Mouse (Mus musculus): ENCODE results near the gene Olfml3. TPM values are rescaled to one million over a fixed set of nuclear protein-coding genes. Genes with fewer than 3 reads are reported as not detected.
A peak's percentile ranks its signal among the peaks of the same experiment; 100 is the strongest.

Gene Olfml3
- polyA plus RNA-seq, 1 experiment from 2014 or later: 36.9 TPM

DNA sequence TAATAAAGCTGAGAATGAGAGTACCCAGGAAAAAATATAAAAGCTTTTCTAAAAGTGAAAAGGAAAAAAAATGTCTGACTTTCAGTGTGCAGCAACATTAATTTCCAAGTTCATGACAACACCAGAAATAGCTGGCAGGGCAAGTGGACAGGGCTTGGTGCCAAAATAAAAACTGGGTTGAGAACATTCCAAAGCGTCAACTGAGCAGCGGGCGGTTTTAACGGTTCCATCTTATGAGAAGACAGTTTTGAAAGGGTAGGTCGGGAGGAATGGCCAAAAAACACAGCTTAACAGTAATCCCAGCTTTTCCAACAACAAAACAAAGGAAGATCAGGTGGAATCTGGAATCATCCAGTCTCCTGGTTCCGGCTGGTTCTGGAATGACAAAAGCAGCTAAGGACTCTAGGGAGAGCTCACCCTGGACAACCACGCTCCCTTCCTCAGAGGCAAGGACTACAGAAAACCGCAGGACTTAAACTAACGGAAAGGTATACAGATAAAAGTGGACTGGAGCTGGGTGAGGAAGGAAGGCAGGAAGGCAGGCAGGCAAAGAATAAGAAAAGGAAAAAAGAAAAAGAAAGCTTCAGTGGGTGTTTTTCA lies 33.8 kb upstream of the Olfml3 start:
- no peak overlapping the region for H3K4me3 ChIP-seq
- WGBS: 83% methylated on average over 9 of the region's 9 CpGs
- no peaks in the 10 kb centered on the region for H3K9me3 ChIP-seq
- no peaks in the 10 kb centered on the region for H3K4me1 ChIP-seq
- no peaks in the 10 kb centered on the region for H3K27me3 ChIP-seq
- no peak overlapping the region for H3K4me2 ChIP-seq (replicated peaks)
- H3K27ac ChIP-seq: no peak overlapping the region
- peaks cover 5% of the 10 kb centered on the region for H3K36me3 ChIP-seq
- H3K9ac ChIP-seq: no peak overlapping the region
- no peak for ATAC-seq (ENCODE audit: insufficient number of reproducible peaks, insufficient read depth, low FRiP score, low TSS enrichment)

DNA sequence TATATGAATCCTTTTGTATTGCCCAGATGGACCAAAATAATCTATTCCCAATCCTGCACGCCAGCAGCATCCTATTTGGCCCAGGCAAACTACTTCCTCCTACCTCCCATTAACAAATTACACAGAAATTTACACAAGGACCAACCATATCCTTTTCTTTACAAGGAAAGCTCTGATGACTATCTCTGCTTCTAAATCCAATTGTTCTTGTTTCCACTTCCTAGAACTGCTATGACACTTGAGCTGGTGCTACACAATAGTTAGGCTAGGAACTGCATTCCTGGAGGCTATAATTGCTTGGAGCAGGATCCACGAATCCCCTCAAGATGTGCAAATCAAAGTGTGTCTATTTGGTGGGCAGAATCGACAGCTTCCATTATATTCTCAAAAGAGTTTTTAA lies 29.0 kb upstream of the Olfml3 start:
- no peak overlapping the region for H3K4me3 ChIP-seq
- H3K36me3 ChIP-seq: peaks cover 27% of the 10 kb centered on the region
- no peak for ATAC-seq (ENCODE audit: insufficient number of reproducible peaks, insufficient read depth, low FRiP score, low TSS enrichment)
- H3K9ac ChIP-seq: no peak overlapping the region
- H3K27ac ChIP-seq: no peak overlapping the region
- 66% methylated on average over 3 of the region's 3 CpGs for WGBS
- H3K4me1 ChIP-seq: no peaks in the 10 kb centered on the region
- no peak overlapping the region for H3K4me2 ChIP-seq (replicated peaks)
- no peaks in the 10 kb centered on the region for H3K27me3 ChIP-seq
- no peaks in the 10 kb centered on the region for H3K9me3 ChIP-seq

DNA sequence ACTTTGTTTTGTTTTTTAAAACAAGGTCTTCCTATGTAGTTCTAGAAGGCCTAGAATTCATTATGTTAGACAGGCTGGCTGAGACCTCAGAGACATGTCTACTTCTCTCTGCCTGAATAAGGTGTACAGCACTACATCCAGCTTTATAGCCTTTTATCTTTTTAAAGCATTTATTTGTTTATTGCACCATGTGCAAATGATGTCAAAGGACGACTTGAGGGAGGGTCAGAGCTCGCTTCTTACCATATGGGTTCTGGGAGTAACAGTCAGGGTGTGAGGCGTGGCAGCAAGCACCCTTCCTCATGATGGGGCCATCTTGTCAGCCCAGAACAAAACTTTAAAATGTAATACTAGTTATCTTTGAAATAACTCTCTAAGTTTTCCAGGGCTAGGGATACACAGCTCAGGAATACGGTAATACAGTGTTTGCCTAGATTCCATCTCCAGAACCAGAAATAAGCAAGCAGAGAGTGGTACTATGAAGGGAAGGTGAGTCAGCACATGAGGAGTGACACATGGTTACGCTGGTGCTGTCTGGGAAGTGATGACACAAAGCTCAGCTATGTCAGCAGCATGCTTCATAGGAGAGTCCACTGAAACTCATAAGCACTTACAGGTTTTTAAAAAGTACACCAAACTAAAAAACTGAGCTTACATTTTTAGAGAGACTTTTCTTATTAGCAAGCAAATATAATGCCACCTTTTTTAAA lies 21.6 kb upstream of the Olfml3 start:
- no peak overlapping the region for H3K4me2 ChIP-seq (replicated peaks)
- no peaks in the 10 kb centered on the region for H3K4me1 ChIP-seq
- no peak overlapping the region for H3K9ac ChIP-seq
- no peak overlapping the region for H3K27ac ChIP-seq
- WGBS: 88% methylated on average over 5 of the region's 5 CpGs
- H3K9me3 ChIP-seq: no peaks in the 10 kb centered on the region
- no peak overlapping the region for H3K4me3 ChIP-seq
- peaks cover 60% of the 10 kb centered on the region for H3K36me3 ChIP-seq
- ATAC-seq (ENCODE audit: insufficient number of reproducible peaks, insufficient read depth, low FRiP score, low TSS enrichment): no peak
- H3K27me3 ChIP-seq: no peaks in the 10 kb centered on the region

DNA sequence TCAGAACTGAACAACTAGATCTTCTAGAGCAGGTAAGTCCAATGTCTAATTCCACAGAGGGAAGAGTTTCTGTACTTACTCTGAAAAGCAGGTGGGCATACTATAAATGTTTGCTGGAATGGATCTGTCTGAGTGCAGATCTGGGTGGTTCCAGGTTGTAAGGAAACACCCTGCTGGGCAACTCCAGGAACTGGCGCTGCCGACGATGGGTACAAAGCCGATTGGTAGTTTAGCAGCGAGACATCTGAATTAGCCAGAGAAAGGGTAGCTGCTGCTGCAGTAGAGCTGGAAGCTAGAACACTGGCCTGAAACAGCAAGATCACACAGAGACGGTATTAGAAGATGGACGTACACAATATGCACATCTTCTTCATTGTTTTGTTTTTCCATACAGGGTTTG lies 20.7 kb upstream of the Olfml3 start:
- no peaks in the 10 kb centered on the region for H3K9me3 ChIP-seq
- H3K4me2 ChIP-seq (replicated peaks): no peak overlapping the region
- ATAC-seq (ENCODE audit: insufficient number of reproducible peaks, insufficient read depth, low FRiP score, low TSS enrichment): no peak
- no peaks in the 10 kb centered on the region for H3K4me1 ChIP-seq
- no peaks in the 10 kb centered on the region for H3K27me3 ChIP-seq
- H3K4me3 ChIP-seq: no peak overlapping the region
- WGBS: 86% methylated on average over 7 of the region's 7 CpGs
- peaks cover 57% of the 10 kb centered on the region for H3K36me3 ChIP-seq
- no peak overlapping the region for H3K27ac ChIP-seq
- H3K9ac ChIP-seq: no peak overlapping the region

DNA sequence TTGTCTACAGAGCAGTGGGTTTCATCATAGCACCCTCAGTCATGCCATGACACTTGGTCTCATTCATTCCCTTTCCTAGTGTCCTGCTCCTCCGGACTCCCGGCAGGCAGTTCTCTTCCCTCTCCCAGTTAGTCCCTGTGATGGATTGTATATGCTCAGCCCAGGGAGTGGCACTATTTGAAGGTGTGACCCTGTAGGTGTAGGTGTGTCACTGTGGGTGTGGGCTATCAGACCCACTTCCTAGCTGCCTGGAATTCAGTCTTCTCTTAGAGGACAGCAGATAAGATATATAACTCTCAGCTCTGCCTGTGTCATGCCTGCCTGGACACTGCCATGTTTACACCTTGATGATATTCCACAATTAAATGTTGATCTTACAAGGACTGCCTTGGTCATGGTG lies 19.1 kb upstream of the Olfml3 start:
- no peak for ATAC-seq (ENCODE audit: insufficient number of reproducible peaks, insufficient read depth, low FRiP score, low TSS enrichment)
- Histone ChIP-seq H3K9ac (no peak overlapping the region), H3K4me3 (no peak overlapping the region), H3K9me3 (no peaks in the 10 kb centered on the region), H3K36me3 (peaks cover 58% of the 10 kb centered on the region), H3K4me2 (replicated peaks) (no peak overlapping the region), H3K27ac (no peak overlapping the region), H3K4me1 (no peaks in the 10 kb centered on the region), H3K27me3 (no peaks in the 10 kb centered on the region)
- WGBS: 88% methylated on average over 2 of the region's 2 CpGs

DNA sequence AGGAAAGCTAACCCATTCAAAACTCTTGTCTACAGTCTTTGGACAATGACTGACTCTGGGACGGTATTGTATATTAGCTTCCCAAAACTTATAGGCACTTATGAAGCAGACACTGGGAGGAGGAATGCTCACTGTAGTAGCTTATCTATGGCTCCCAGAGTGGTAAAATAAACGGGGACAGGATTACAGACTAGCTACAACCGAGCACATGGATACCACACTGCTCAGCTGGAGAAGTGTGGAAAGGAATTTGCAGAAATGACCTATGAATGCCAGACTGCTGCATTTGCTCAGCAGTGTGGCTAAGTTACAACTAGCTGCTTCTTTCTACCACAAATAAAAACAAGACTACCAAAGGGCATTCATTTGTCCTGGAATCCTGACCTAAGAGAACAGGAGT lies 17.6 kb upstream of the Olfml3 start:
- peaks cover 58% of the 10 kb centered on the region for H3K36me3 ChIP-seq

DNA sequence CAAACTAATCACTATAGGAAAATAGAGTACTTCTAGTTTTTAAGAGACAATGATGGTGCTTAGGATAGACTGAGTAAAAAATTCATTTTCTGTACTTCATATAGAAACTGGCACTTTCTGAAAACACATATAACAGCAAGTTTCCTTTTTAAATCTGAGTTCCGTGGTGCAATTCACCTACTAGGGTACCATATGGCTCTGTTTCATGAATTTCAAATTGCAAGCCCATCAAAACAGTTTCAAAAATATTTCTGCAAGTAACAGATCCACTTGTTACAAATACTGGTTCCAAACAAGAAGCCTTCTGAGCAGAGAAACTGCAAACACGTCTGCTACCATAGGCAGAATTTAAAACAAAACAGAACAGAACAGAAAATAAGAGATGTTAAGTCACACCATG lies 13.8 kb upstream of the Olfml3 start:
- Histone ChIP-seq H3K4me1 (no peaks in the 10 kb centered on the region), H3K27me3 (no peaks in the 10 kb centered on the region), H3K9ac (no peak overlapping the region), H3K36me3 (peaks cover 64% of the 10 kb centered on the region), H3K27ac (no peak overlapping the region), H3K9me3 (no peaks in the 10 kb centered on the region), H3K4me2 (replicated peaks) (no peak overlapping the region), H3K4me3 (no peak overlapping the region)
- no peak for ATAC-seq (ENCODE audit: insufficient number of reproducible peaks, insufficient read depth, low FRiP score, low TSS enrichment)
- 85% methylated on average over 2 of the region's 2 CpGs for WGBS

More for the DNA sequence above, 17.6 kb upstream of the Olfml3 start:
- WGBS: 77% methylated on average over 3 of the region's 3 CpGs
- Histone ChIP-seq H3K4me2 (replicated peaks) (no peak overlapping the region), H3K27ac (no peak overlapping the region), H3K9ac (no peak overlapping the region), H3K27me3 (no peaks in the 10 kb centered on the region), H3K4me1 (no peaks in the 10 kb centered on the region), H3K9me3 (no peaks in the 10 kb centered on the region), H3K4me3 (no peak overlapping the region)
- no peak for ATAC-seq (ENCODE audit: insufficient number of reproducible peaks, insufficient read depth, low FRiP score, low TSS enrichment)

DNA sequence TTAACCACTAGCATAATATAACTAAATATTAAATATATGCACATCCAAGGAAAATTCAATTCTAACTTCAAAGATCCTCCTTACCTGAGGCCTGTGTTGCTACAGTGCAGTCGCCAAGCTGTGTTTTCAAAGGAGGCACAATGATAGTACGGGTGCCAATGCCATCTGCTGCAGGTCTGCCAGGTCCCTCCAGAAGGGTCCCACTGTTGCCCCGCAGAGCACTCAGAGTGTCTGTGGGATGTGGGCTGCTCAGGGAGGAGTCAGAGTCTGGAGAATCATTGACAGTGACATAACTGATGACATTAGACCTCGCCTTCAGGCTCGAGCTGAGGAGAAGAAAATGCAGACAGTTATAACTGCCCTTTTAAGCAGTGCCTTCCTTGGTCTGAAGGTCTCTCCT lies 8.9 kb upstream of the Olfml3 start:
- Histone ChIP-seq H3K36me3 (peaks cover 78% of the 10 kb centered on the region), H3K4me2 (replicated peaks) (no peak overlapping the region), H3K27ac (no peak overlapping the region), H3K4me1 (no peaks in the 10 kb centered on the region), H3K27me3 (no peaks in the 10 kb centered on the region), H3K4me3 (no peak overlapping the region), H3K9ac (no peak overlapping the region), H3K9me3 (no peaks in the 10 kb centered on the region)
- no peak for ATAC-seq (ENCODE audit: insufficient number of reproducible peaks, insufficient read depth, low FRiP score, low TSS enrichment)
- 86% methylated on average over 5 of the region's 5 CpGs for WGBS

DNA sequence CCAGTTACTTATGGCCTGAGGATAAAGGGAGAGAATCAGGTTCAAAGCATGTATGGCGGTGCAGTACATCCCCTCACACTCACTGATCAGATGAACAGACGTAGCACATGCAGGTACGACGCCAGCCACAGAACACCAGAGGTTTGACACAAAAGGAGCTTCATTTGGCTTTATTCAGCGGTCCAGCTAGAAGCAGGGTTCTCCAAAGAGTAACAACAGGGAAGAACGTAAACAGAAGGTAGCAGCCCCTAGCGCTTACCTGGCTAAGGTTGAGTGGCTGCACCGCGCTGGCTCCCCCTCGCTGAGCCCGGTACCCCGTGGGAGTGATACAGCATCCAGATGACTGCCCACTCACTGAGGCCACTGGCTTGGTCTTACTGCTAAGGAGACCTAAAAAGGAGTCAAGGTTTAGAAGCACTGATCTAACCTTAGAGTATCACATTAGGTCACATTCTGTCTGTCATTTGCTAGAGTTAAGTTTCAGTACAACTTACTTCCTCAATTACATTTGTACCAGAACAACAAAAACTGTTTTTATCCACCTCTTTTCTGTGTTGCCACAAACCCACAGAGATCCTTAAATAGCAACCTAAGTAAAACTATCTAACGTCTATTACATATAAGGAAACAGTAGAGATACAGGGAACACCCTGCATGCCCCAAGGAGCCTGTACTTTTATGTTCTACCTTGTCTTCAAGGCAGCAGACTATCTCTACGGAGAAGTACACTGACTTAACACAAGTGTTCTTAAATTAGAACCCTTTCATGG lies 7.4 kb upstream of the Olfml3 start:
- H3K4me2 ChIP-seq (replicated peaks): no peak overlapping the region
- H3K27ac ChIP-seq: no peak overlapping the region
- no peak overlapping the region for H3K9ac ChIP-seq
- no peak for ATAC-seq (ENCODE audit: insufficient number of reproducible peaks, insufficient read depth, low FRiP score, low TSS enrichment)
- H3K4me1 ChIP-seq: no peaks in the 10 kb centered on the region
- H3K4me3 ChIP-seq: no peak overlapping the region
- no peaks in the 10 kb centered on the region for H3K9me3 ChIP-seq
- WGBS: 90% methylated on average over 14 of the region's 14 CpGs
- peaks cover 69% of the 10 kb centered on the region for H3K36me3 ChIP-seq
- H3K27me3 ChIP-seq: no peaks in the 10 kb centered on the region

DNA sequence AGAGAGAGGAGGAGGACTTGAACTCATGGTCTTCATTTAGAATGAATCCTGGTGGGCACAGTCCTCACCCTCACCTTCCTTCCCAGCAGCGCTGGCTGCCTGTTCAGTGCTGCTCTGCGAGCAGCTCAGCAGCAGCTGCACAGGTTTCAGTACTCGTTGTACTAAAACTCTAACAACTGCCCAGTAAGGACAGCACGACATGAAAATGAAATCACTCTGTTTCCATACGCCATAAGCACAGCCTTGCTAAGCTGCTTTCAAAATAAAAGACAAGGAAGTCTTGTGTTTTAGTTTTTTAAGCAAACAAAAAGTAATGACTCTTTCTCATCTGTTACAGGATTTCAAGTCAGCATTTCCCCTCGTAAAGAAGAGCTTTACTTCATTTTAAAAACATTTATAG lies 5.4 kb upstream of the Olfml3 start:
- WGBS: 78% methylated on average over 6 of the region's 6 CpGs
- no peak overlapping the region for H3K4me2 ChIP-seq (replicated peaks)
- H3K9ac ChIP-seq: no peak overlapping the region
- H3K27me3 ChIP-seq: no peaks in the 10 kb centered on the region
- H3K9me3 ChIP-seq: no peaks in the 10 kb centered on the region
- ATAC-seq (ENCODE audit: insufficient number of reproducible peaks, insufficient read depth, low FRiP score, low TSS enrichment): no peak
- no peak overlapping the region for H3K27ac ChIP-seq
- 0 out of 2 replicates have a peak, but pooled peaks cover 8% of the 10 kb centered on the region for H3K4me1 ChIP-seq
- H3K4me3 ChIP-seq: no peak overlapping the region
- peaks cover 50% of the 10 kb centered on the region for H3K36me3 ChIP-seq

DNA sequence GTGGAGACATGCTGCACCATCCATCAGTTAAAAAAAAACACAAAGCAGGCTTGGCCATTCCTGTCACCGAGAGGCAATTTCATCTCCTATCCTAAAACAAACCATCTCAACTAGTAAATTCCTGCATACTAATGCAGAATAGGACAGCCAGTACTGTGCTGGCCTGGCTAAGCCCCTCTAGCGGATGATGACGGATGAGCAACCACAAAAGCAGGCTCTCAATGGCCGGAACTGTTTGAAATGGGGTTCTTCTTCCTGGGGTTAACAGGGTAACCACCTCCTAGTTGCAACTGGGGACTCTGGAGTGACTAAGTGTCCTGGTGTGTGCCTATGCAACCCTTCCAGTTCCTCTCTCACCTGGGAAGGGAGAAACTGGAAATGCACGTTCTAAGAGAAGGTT lies 2.5 kb upstream of the Olfml3 start:
- no peak for ATAC-seq (ENCODE audit: insufficient number of reproducible peaks, insufficient read depth, low FRiP score, low TSS enrichment)
- H3K27me3 ChIP-seq: no peaks in the 10 kb centered on the region
- 45% methylated on average over 5 of the region's 5 CpGs for WGBS

DNA sequence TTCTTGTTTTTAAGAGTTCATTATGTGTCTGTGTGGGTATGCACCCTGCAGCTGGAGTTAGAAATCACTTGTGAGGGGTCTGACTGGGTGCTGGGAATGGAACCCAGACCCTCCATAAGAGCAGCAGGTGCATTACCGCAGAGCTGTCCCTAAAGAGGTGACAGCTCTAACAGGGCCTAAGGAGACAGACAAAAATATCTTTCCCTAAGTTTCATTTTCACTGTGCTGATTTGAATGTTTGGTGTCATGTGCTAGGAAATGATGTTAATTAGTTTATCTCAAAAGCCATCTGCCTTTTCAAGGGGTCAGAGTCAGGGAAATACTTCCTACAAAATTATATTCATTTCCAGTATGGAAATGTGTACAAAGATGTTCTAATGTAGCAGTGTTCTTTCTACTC lies 1.5 kb upstream of the Olfml3 start, which contains the start of gene Gm10964:
Gm10964 (plus strand) TSS at position 38 of the 400 bp plus-strand sequence.
- Histone ChIP-seq H3K4me1 (peaks cover 38% of the 10 kb centered on the region), H3K9ac (peak within 1 kb of the TSS; percentile 24; the same call in 1 of the 2 replicates)

More for the DNA sequence above, 2.5 kb upstream of the Olfml3 start:
- H3K9me3 ChIP-seq: no peaks in the 10 kb centered on the region
- no peak overlapping the region for H3K4me2 ChIP-seq (replicated peaks)
- peaks cover 28% of the 10 kb centered on the region for H3K4me1 ChIP-seq
- H3K4me3 ChIP-seq: no peak overlapping the region
- no peak overlapping the region for H3K9ac ChIP-seq
- no peak overlapping the region for H3K27ac ChIP-seq
- H3K36me3 ChIP-seq: peaks cover 28% of the 10 kb centered on the region

More for the DNA sequence above, 1.5 kb upstream of the Olfml3 start, which contains the start of gene Gm10964:
- Histone ChIP-seq H3K27me3 (no peaks in the 10 kb centered on the region), H3K36me3 (peaks cover 18% of the 10 kb centered on the region), H3K9me3 (no peaks in the 10 kb centered on the region), H3K27ac (peak within 1 kb of the TSS; percentile 95), H3K4me2 (replicated peaks) (peak within 1 kb of the TSS; percentile 57), H3K4me3 (peak within 1 kb of the TSS; percentile 36)
- no peak for ATAC-seq (ENCODE audit: insufficient number of reproducible peaks, insufficient read depth, low FRiP score, low TSS enrichment)
- WGBS: 97% methylated on average over 1 of the region's 1 CpGs
